Comparison of ENCODE assay signal across 9 mouse cellular contexts in the genomic region with DNA sequence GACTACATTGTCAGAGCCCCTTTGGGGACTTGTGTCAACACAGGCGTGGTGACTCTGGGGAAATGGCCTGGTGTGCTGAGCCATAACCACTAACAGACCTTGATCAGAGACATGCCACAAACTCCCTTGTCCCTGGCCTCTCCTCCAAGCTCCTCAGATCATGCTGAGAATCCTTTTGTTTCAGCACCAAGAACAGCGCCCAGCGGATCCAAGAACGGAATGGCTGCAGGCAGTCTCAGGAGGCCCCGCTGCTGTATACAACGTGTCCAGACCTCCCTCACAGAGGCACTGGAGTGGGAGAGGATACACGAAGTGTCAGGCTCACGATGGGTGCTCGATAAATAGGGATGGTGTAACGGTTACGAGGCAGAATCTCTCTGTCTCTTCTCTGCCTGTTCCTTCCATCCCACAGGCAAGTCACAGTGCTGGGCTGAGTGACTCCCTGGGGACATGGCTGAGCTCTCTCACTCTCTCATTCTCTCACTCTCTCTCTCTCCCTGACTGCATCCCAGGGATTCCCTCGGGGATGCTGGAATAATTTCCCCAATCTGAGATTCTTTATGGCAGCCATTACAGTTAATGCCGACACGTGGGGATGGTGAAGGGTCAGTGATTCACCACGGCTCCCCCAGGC.
A peak's percentile ranks its signal among the peaks of the same experiment; 100 is the strongest.
DNase-seq lines count a peak whose midpoint lies in the region; ATAC-seq and TF ChIP-seq lines count a peak whose summit lies in the region.
"Had no signal": no experiment of that assay in that cellular context is flagged by ENCODE, and none has a peak within 500 bp of the region (broad histone marks: within the 10 kb centered on the region; RNA-seq: fewer than 3 reads in every experiment).

No protein-coding gene starts in this region.

- no peak overlapping the region for H3K4me3 ChIP-seq in intestine, embryonic 14.5 days (ENCODE audit: low read depth, low read length)
- H3K4me3 ChIP-seq in intestine, embryonic 16.5 days (ENCODE audit: low read length), result no peak overlapping the region
- no peak overlapping the region for H3K4me3 ChIP-seq in hindbrain, embryonic 12.5 days
- no peak overlapping the region for H3K4me3 ChIP-seq in liver, embryonic 14.5 days (ENCODE audit: insufficient read depth in 1 of 2, low read depth in 2 of 2, low read length in 2 of 2)

- no peak for ATAC-seq in intestine, embryonic 14.5 days (replicated peaks; ENCODE audit: low FRiP score, low TSS enrichment, low read depth)
- ATAC-seq in intestine, embryonic 16.5 days, result no peak
- no peak for ATAC-seq in hindbrain, embryonic 12.5 days (ENCODE audit: low FRiP score)
- no peak for ATAC-seq in liver, embryonic 14.5 days (ENCODE audit: insufficient read depth)

- H3K27me3 ChIP-seq in intestine, embryonic 14.5 days (replicated peaks; ENCODE audit: control insufficient read depth, insufficient read depth, low read length), result peaks cover 11% of the 10 kb centered on the region; the same call in 1 of the 2 replicates
- peaks cover 11% of the 10 kb centered on the region for H3K27me3 ChIP-seq in intestine, embryonic 16.5 days (replicated peaks; ENCODE audit: control insufficient read depth, insufficient read depth, low read length)
- H3K27me3 ChIP-seq in hindbrain, embryonic 12.5 days, result peaks cover 4% of the 10 kb centered on the region
- no peaks in the 10 kb centered on the region for H3K27me3 ChIP-seq in liver, embryonic 14.5 days (ENCODE audit: control insufficient read depth, insufficient read depth, low read length)

- H3K36me3 ChIP-seq in intestine, embryonic 14.5 days (ENCODE audit: control insufficient read depth, insufficient read depth, low read length), result no peaks in the 10 kb centered on the region
- H3K36me3 ChIP-seq in intestine, embryonic 16.5 days (ENCODE audit: control insufficient read depth, insufficient read depth, low read length), result no peaks in the 10 kb centered on the region
- H3K36me3 ChIP-seq in hindbrain, embryonic 12.5 days, result no peaks in the 10 kb centered on the region
- no peaks in the 10 kb centered on the region for H3K36me3 ChIP-seq in liver, embryonic 14.5 days (replicated peaks; ENCODE audit: control insufficient read depth, insufficient read depth, low read depth)
- H3K36me3 ChIP-seq: G1E had no signal

- H3K27ac ChIP-seq in intestine, embryonic 14.5 days (ENCODE audit: low read depth), result no peak overlapping the region
- H3K27ac ChIP-seq in intestine, embryonic 16.5 days (ENCODE audit: low read length), result no peak overlapping the region
- H3K27ac ChIP-seq in hindbrain, embryonic 12.5 days, result peak overlapping the region; percentile 76
- H3K27ac ChIP-seq in liver, embryonic 14.5 days, result no peak overlapping the region

- TF ChIP-seq CTCF in liver, embryonic 14.5 days (IDR thresholded peaks at IDR 0.05; ENCODE audit: low read depth), result no peak

- H3K9me3 ChIP-seq in intestine, embryonic 14.5 days (ENCODE audit: control insufficient read depth, low read length), result no peaks in the 10 kb centered on the region
- no peaks in the 10 kb centered on the region for H3K9me3 ChIP-seq in intestine, embryonic 16.5 days (ENCODE audit: control insufficient read depth, low read length)
- H3K9me3 ChIP-seq in hindbrain, embryonic 12.5 days (replicated peaks), result no peaks in the 10 kb centered on the region
- H3K9me3 ChIP-seq in liver, embryonic 14.5 days (ENCODE audit: control insufficient read depth, low read length), result no peaks in the 10 kb centered on the region

- no peak overlapping the region for H3K4me2 ChIP-seq in intestine, embryonic 14.5 days (ENCODE audit: low read length)
- no peak overlapping the region for H3K4me2 ChIP-seq in intestine, embryonic 16.5 days (ENCODE audit: low read depth, low read length)
- no peak overlapping the region for H3K4me2 ChIP-seq in hindbrain, embryonic 12.5 days (replicated peaks)
- no peak overlapping the region for H3K4me2 ChIP-seq in liver, embryonic 14.5 days (ENCODE audit: low read depth)

- TF ChIP-seq EP300 in liver, embryonic 14.5 days (IDR thresholded peaks at IDR 0.05; ENCODE audit: low read depth), result no peak

- 16% methylated on average over 15 of the region's 15 CpGs for WGBS in intestine, embryonic 14.5 days
- WGBS in intestine, embryonic 16.5 days, result 16% methylated on average over 15 of the region's 15 CpGs
- 15% methylated on average over 15 of the region's 15 CpGs for WGBS in hindbrain, embryonic 12.5 days
- WGBS in liver, embryonic 14.5 days (ENCODE audit: insufficient replicate concordance), result 15% methylated on average over 15 of the region's 15 CpGs

- no peaks in the 10 kb centered on the region for H3K4me1 ChIP-seq in intestine, embryonic 14.5 days (replicated peaks; ENCODE audit: control insufficient read depth, insufficient read depth, low read length)
- H3K4me1 ChIP-seq in intestine, embryonic 16.5 days (ENCODE audit: control insufficient read depth, insufficient read depth, low read length), result no peaks in the 10 kb centered on the region
- peaks cover 50% of the 10 kb centered on the region for H3K4me1 ChIP-seq in hindbrain, embryonic 12.5 days
- no peaks in the 10 kb centered on the region for H3K4me1 ChIP-seq in liver, embryonic 14.5 days (replicated peaks; ENCODE audit: control insufficient read depth in 2 of 2, insufficient read depth in 2 of 2, low read length in 1 of 2)

- no peak overlapping the region for H3K9ac ChIP-seq in intestine, embryonic 14.5 days (ENCODE audit: low read length)
- no peak overlapping the region for H3K9ac ChIP-seq in intestine, embryonic 16.5 days (ENCODE audit: low read depth, low read length)
- H3K9ac ChIP-seq in hindbrain, embryonic 12.5 days, result no peak overlapping the region
- no peak overlapping the region for H3K9ac ChIP-seq in liver, embryonic 14.5 days (replicated peaks)

- peak; percentile 93 for DNase-seq in intestine, embryonic 14.5 days (ENCODE audit: low spot score)
- DNase-seq in embryo, embryonic 10 days (ENCODE audit: low spot score), result peak; percentile 92
- DNase-seq in liver, embryonic 14.5 days (ENCODE audit: low read depth in 3 of 3, low spot score in 3 of 3), result peak in 2 of 3 experiments; percentile 16 to 18
- DNase-seq in ovary, adult 18-20 months (ENCODE audit: low spot score), result peak; percentile 44
- DNase-seq in layer of hippocampus, adult 9-11 months, result no peak
- no peak for DNase-seq in T-cell, adult 2 months (ENCODE audit: low spot score)

Comparison
In these comparisons a context has a peak if more than half of its experiments do, and no peak if none do; other contexts are left out.
1. DNase-seq: peak in intestine, embryonic 14.5 days (single experiment), embryo, embryonic 10 days (single experiment), liver, embryonic 14.5 days (2 of 3) and ovary, adult 18-20 months (single experiment); none in layer of hippocampus, adult 9-11 months (single experiment) and T-cell, adult 2 months (single experiment).